ENCODE assay signal across 9 mouse cellular contexts in genomic region chr13:55178556-55178955, GRCm38 (mm10). TPM values are rescaled to one million over a fixed set of nuclear protein-coding genes. Genes with fewer than 3 reads are reported as not detected.
DNase-seq lines count a peak whose midpoint lies in the region; ATAC-seq lines count a peak whose summit lies in the region.
"Had no signal": no experiment of that assay in that cellular context is flagged by ENCODE, and none has a peak within 500 bp of the region (broad histone marks: within the 10 kb centered on the region; RNA-seq: fewer than 3 reads in every experiment).

No protein-coding gene starts in this region.

- no peak overlapping the region for H3K4me2 ChIP-seq in kidney, embryonic 15.5 days
- no peak overlapping the region for H3K4me2 ChIP-seq in liver, embryonic 11.5 days

- no peak overlapping the region for H3K27ac ChIP-seq in kidney, embryonic 15.5 days
- H3K27ac ChIP-seq in liver, embryonic 11.5 days (ENCODE audit: low read depth, low read length) = no peak overlapping the region

- 0 out of 2 replicates have a peak, but pooled peaks have one; percentile 1 for ATAC-seq in kidney, embryonic 15.5 days (replicated peaks; ENCODE audit: low FRiP score)
- ATAC-seq in liver, embryonic 11.5 days (replicated peaks; ENCODE audit: low FRiP score) = no peak

- no peak overlapping the region for H3K4me3 ChIP-seq in kidney, embryonic 15.5 days (replicated peaks)
- H3K4me3 ChIP-seq in liver, embryonic 11.5 days (ENCODE audit: low read depth, low read length) = no peak overlapping the region

- no peaks in the 10 kb centered on the region for H3K27me3 ChIP-seq in kidney, embryonic 15.5 days
- H3K27me3 ChIP-seq in liver, embryonic 11.5 days (replicated peaks; ENCODE audit: control insufficient read depth, insufficient read depth, low read length) = no peaks in the 10 kb centered on the region

- no peak overlapping the region for H3K9ac ChIP-seq in kidney, embryonic 15.5 days
- no peak overlapping the region for H3K9ac ChIP-seq in liver, embryonic 11.5 days (ENCODE audit: low read depth, low read length)

- 0 out of 2 replicates have a peak, but pooled peaks cover 4% of the 10 kb centered on the region for H3K4me1 ChIP-seq in kidney, embryonic 15.5 days
- no peaks in the 10 kb centered on the region for H3K4me1 ChIP-seq in liver, embryonic 11.5 days (replicated peaks; ENCODE audit: control insufficient read depth, insufficient read depth, low read length)

- no peaks in the 10 kb centered on the region for H3K9me3 ChIP-seq in kidney, embryonic 15.5 days (replicated peaks)
- peaks cover 3% of the 10 kb centered on the region; the same call in 1 of the 2 replicates for H3K9me3 ChIP-seq in liver, embryonic 11.5 days (ENCODE audit: control insufficient read depth, low read length)

- H3K36me3 ChIP-seq in kidney, embryonic 15.5 days = no peaks in the 10 kb centered on the region
- no peaks in the 10 kb centered on the region for H3K36me3 ChIP-seq in liver, embryonic 11.5 days (ENCODE audit: control insufficient read depth, insufficient read depth, low read length)

- DNase-seq in A20 (ENCODE audit: low read depth, low spot score) (peak; percentile 72), MEL-GATA-1-ER (ENCODE audit: extremely low read depth, low read depth) (peak; percentile 56)
- DNase-seq in cerebellum, adult 9-11 months = peak; percentile 69
- DNase-seq in frontal cortex, adult 2 months (ENCODE audit: extremely low spot score in 1 of 2, low spot score in 1 of 2) = peak; percentile 49 to 88
- peak; percentile 60 for DNase-seq in liver, embryonic 11.5 days (ENCODE audit: low spot score)
- DNase-seq in neural tube, embryonic 10.5 days (ENCODE audit: extremely low spot score, low spot score) = peak; percentile 81
- DNase-seq in thymus, postnatal 10 days (ENCODE audit: low spot score in 2 of 2) = peak; percentile 35 to 60

- 42% methylated on average over 2 of the region's 2 CpGs for WGBS in kidney, embryonic 15.5 days
- 38% methylated on average over 2 of the region's 2 CpGs for WGBS in liver, embryonic 11.5 days

RNA-seq across cellular contexts. Expression of gene Fgfr4, which starts 26.1 kb away (rescaled TPM):
- 0.38 and 0.54 TPM in 2 replicates for polyA plus RNA-seq in frontal cortex, adult 2 months (2012; rRNA removed)
- 16.4 and 19.8 TPM in 2 replicates for polyA plus RNA-seq in kidney, embryonic 15.5 days (2015; fragmentation: Nextera tagmentation; extraction: Ambion mirVana)
- polyA plus RNA-seq in liver, embryonic 11.5 days (2014; fragmentation: Nextera tagmentation; extraction: Ambion mirVana) = 6.8 and 8.0 TPM in 2 replicates

RNA-seq across cellular contexts. Expression of gene Nsd1, which starts 31.0 kb away (rescaled TPM):
- 38.3 and 41.3 TPM in 2 replicates for polyA plus RNA-seq in frontal cortex, adult 2 months (2012; rRNA removed)
- polyA plus RNA-seq in kidney, embryonic 15.5 days (2015; fragmentation: Nextera tagmentation; extraction: Ambion mirVana) = 65.1 and 66.9 TPM in 2 replicates
- polyA plus RNA-seq in liver, embryonic 11.5 days (2014; fragmentation: Nextera tagmentation; extraction: Ambion mirVana) = 35.5 and 41.3 TPM in 2 replicates

RNA-seq across cellular contexts. Expression of gene Gm17617, which starts 45.2 kb away (rescaled TPM):
- polyA plus RNA-seq in frontal cortex, adult 2 months (2012; rRNA removed) = not detected in 2 replicates
- not detected in 2 replicates for polyA plus RNA-seq in kidney, embryonic 15.5 days (2015; fragmentation: Nextera tagmentation; extraction: Ambion mirVana)
- polyA plus RNA-seq in liver, embryonic 11.5 days (2014; fragmentation: Nextera tagmentation; extraction: Ambion mirVana) = not detected in 2 replicates
- polyA plus RNA-seq: gonadal fat pad, adult 2 months had no signal
